Mouse (Mus musculus) CH12.LX (cell line): ENCODE data around the gene Wdr63. TPM values are rescaled to one million over a fixed set of nuclear protein-coding genes. Genes with fewer than 3 reads are reported as not detected.

Source experiments
- DNase-seq: peaks from one replicate; pipeline ENCODE4 v3.0.0-alpha.2; 2013; ENCODE audit errors: extremely low read depth
- H3K27ac ChIP-seq: 2 replicates; pipeline ENCODE4 v1.5.1; 2012; ENCODE audit warnings: low read depth, mild to moderate bottlenecking, control low read depth, moderate library complexity; ENCODE audit not compliant: insufficient read depth
- H3K27me3 ChIP-seq: replicated peaks from 2 replicates; pipeline ENCODE3; 2012; ENCODE audit warnings: inconsistent platforms
- H3K36me3 ChIP-seq, 2 experiments: replicated peaks in 1 of 2; 2 replicates each; pipeline versions ENCODE3 to v1.6.1; 2012; ENCODE audit warnings: inconsistent platforms in 1 of 2, low read length in 1 of 2, mild to moderate bottlenecking in 1 of 2, mixed read lengths in 1 of 2, moderate library complexity in 1 of 2; ENCODE audit not compliant: control insufficient read depth in 1 of 2, insufficient read depth in 1 of 2
- H3K4me1 ChIP-seq, 2 experiments: 2 replicates each; pipeline ENCODE4 v1.6.1; 2012; ENCODE audit warnings: inconsistent platforms in 1 of 2, moderate library complexity in 1 of 2; ENCODE audit not compliant: insufficient read depth in 2 of 2, control insufficient read depth in 1 of 2
- H3K4me2 ChIP-seq: 2 replicates; pipeline ENCODE4 v1.6.1; 2012; ENCODE audit warnings: low read depth, mild to moderate bottlenecking, control low read depth; ENCODE audit not compliant: poor library complexity, insufficient read depth, severe bottlenecking
- H3K4me3 ChIP-seq, 3 experiments: fragments of 150-350 bp in 1 of 3; sonication (generic) in 1 of 3; replicated peaks in 1 of 3; 2 replicates each; pipeline versions ENCODE3 to v1.5.1; 2011 to 2012; ENCODE audit warnings: low read depth in 2 of 3, low read length in 2 of 3, mild to moderate bottlenecking in 2 of 3, moderate library complexity in 2 of 3, control low read depth in 1 of 3, improper control_type of control experiment in 1 of 3, inconsistent platforms in 1 of 3, mixed read lengths in 1 of 3; ENCODE audit not compliant: poor library complexity in 1 of 3
- H3K79me2 ChIP-seq: replicated peaks from 2 replicates; pipeline ENCODE4 v1.6.1; 2012; ENCODE audit warnings: mild to moderate bottlenecking, moderate library complexity; ENCODE audit not compliant: control insufficient read depth, poor library complexity, insufficient read depth, severe bottlenecking; ENCODE audit errors: extremely low read depth
- H3K9ac ChIP-seq: 2 replicates; pipeline ENCODE4 v1.6.1; 2012; ENCODE audit warnings: low read depth, mild to moderate bottlenecking, control low read depth, moderate library complexity; ENCODE audit not compliant: insufficient read depth
- H3K9me3 ChIP-seq: replicated peaks from 2 replicates; pipeline ENCODE3; 2012; ENCODE audit warnings: low read length, inconsistent platforms, mixed read lengths
- BHLHE40 ChIP-seq: IDR thresholded peaks from 2 replicates; pipeline ENCODE4 v1.6.1; 2011; ENCODE audit warnings: mild to moderate bottlenecking, low read depth, low read length, improper control_type of control experiment
- CHD1 ChIP-seq: IDR thresholded peaks from 2 replicates; pipeline ENCODE4 v1.6.1; 2012; ENCODE audit warnings: low read depth, low read length, improper control_type of control experiment, inconsistent platforms
- CHD2 ChIP-seq: IDR thresholded peaks from 2 replicates; pipeline ENCODE4 v1.6.1; 2011; ENCODE audit warnings: low read length, improper control_type of control experiment
- CTCF ChIP-seq, 2 experiments: IDR thresholded peaks in 1 of 2; conservative IDR thresholded peaks in 1 of 2; 2 replicates each; pipeline ENCODE4 v1.5.1; 2011 to 2012; ENCODE audit warnings: low read depth in 2 of 2, low read length in 2 of 2, improper control_type of control experiment in 1 of 2, inconsistent platforms in 1 of 2, mild to moderate bottlenecking in 1 of 2, moderate library complexity in 1 of 2
- ELF1 ChIP-seq: IDR thresholded peaks from 2 replicates; pipeline ENCODE4 v1.6.1; 2014; ENCODE audit warnings: low read depth, mild to moderate bottlenecking, inconsistent platforms, low read length, improper control_type of control experiment
- EP300 ChIP-seq: IDR thresholded peaks from 2 replicates; pipeline ENCODE4 v1.6.1; 2011; ENCODE audit warnings: low read length, improper control_type of control experiment
- ETS1 ChIP-seq: conservative IDR thresholded peaks from 2 replicates; pipeline ENCODE4 v1.6.1; 2012; ENCODE audit warnings: low read depth, mild to moderate bottlenecking, inconsistent platforms, low read length, improper control_type of control experiment, moderate library complexity
- GABPA ChIP-seq: IDR thresholded peaks from 2 replicates; pipeline ENCODE4 v1.6.1; 2012; ENCODE audit warnings: low read depth, low read length, improper control_type of control experiment, inconsistent platforms; ENCODE audit not compliant: insufficient replicate concordance
- HCFC1 ChIP-seq: IDR thresholded peaks from 2 replicates; pipeline ENCODE4 v1.6.1; 2012; ENCODE audit warnings: low read depth, mild to moderate bottlenecking, inconsistent platforms, low read length, improper control_type of control experiment
- IRF4 ChIP-seq: IDR thresholded peaks from 2 replicates; pipeline ENCODE4 v1.6.1; 2014; ENCODE audit warnings: low read depth, mild to moderate bottlenecking, inconsistent platforms, low read length, improper control_type of control experiment
- JUN ChIP-seq: IDR thresholded peaks from 2 replicates; pipeline ENCODE4 v1.6.1; 2011; ENCODE audit warnings: low read depth, mild to moderate bottlenecking, low read length, improper control_type of control experiment, moderate library complexity; ENCODE audit not compliant: insufficient read depth
- JUND ChIP-seq: conservative IDR thresholded peaks from 2 replicates; pipeline ENCODE4 v1.6.1; 2011; ENCODE audit warnings: low read depth, low read length, improper control_type of control experiment
- KAT2A ChIP-seq: IDR thresholded peaks from 2 replicates; pipeline ENCODE4 v1.6.1; 2012; ENCODE audit warnings: low read length, improper control_type of control experiment, inconsistent platforms; ENCODE audit not compliant: insufficient replicate concordance
- MAFK ChIP-seq: IDR thresholded peaks from 2 replicates; pipeline ENCODE4 v1.6.1; 2011; ENCODE audit warnings: low read length, improper control_type of control experiment; ENCODE audit not compliant: insufficient replicate concordance
- MAZ ChIP-seq: IDR thresholded peaks from 2 replicates; pipeline ENCODE4 v1.6.1; 2012; ENCODE audit warnings: low read depth, mild to moderate bottlenecking, inconsistent platforms, low read length, improper control_type of control experiment, moderate library complexity
- MEF2A ChIP-seq: IDR thresholded peaks from 2 replicates; pipeline ENCODE4 v1.6.1; 2014; ENCODE audit warnings: low read depth, mild to moderate bottlenecking, inconsistent platforms, low read length, improper control_type of control experiment, borderline replicate concordance
- MXI1 ChIP-seq: IDR thresholded peaks from 2 replicates; pipeline ENCODE4 v1.6.1; 2011; ENCODE audit warnings: mild to moderate bottlenecking, low read depth, low read length, improper control_type of control experiment
- MYC ChIP-seq: IDR thresholded peaks from 2 replicates; pipeline ENCODE4 v1.6.1; 2011; ENCODE audit warnings: low read depth, mild to moderate bottlenecking, improper control_type of control experiment, low read length
- NELFE ChIP-seq: IDR thresholded peaks from 2 replicates; pipeline ENCODE4 v1.6.1; 2011; ENCODE audit warnings: low read depth, low read length, improper control_type of control experiment
- NRF1 ChIP-seq: IDR thresholded peaks from 2 replicates; pipeline ENCODE4 v1.6.1; 2014; ENCODE audit warnings: low read depth, mild to moderate bottlenecking, inconsistent platforms, low read length, improper control_type of control experiment, moderate library complexity
- PAX5 ChIP-seq: IDR thresholded peaks from 2 replicates; pipeline ENCODE4 v1.6.1; 2012; ENCODE audit warnings: low read length, inconsistent platforms, mixed read lengths
- POLR2A ChIP-seq: IDR thresholded peaks from 2 replicates; pipeline ENCODE4 v1.6.1; 2011; ENCODE audit warnings: low read depth, mild to moderate bottlenecking, improper control_type of control experiment, low read length
- POLR2AphosphoS2 ChIP-seq: IDR thresholded peaks from 2 replicates; pipeline ENCODE4 v1.6.1; 2011; ENCODE audit warnings: low read depth, low read length, improper control_type of control experiment
- RAD21 ChIP-seq: IDR thresholded peaks from 2 replicates; pipeline ENCODE4 v1.6.1; 2011; ENCODE audit warnings: low read depth, mild to moderate bottlenecking, low read length, improper control_type of control experiment, moderate library complexity
- SIN3A ChIP-seq: IDR thresholded peaks from 2 replicates; pipeline ENCODE4 v1.6.1; 2012; ENCODE audit warnings: low read length, improper control_type of control experiment, inconsistent platforms
- SMC3 ChIP-seq: IDR thresholded peaks from 2 replicates; pipeline ENCODE4 v1.6.1; 2011; ENCODE audit warnings: low read depth, low read length, improper control_type of control experiment
- TBP ChIP-seq: conservative IDR thresholded peaks from 2 replicates; pipeline ENCODE4 v1.6.1; 2011; ENCODE audit warnings: low read depth, low read length, improper control_type of control experiment
- TCF12 ChIP-seq: IDR thresholded peaks from 2 replicates; pipeline ENCODE4 v1.6.1; 2014; ENCODE audit warnings: low read depth, mild to moderate bottlenecking, inconsistent platforms, low read length, improper control_type of control experiment
- UBTF ChIP-seq: IDR thresholded peaks from 2 replicates; pipeline ENCODE4 v1.6.1; 2012; ENCODE audit warnings: low read depth, mild to moderate bottlenecking, inconsistent platforms, low read length, improper control_type of control experiment, moderate library complexity
- USF1 ChIP-seq: IDR thresholded peaks from 2 replicates; pipeline ENCODE4 v1.6.1; 2014; ENCODE audit warnings: low read depth, mild to moderate bottlenecking, inconsistent platforms, low read length, improper control_type of control experiment
- USF2 ChIP-seq: conservative IDR thresholded peaks from 2 replicates; pipeline ENCODE4 v1.6.1; 2011; ENCODE audit warnings: low read depth, low read length, improper control_type of control experiment
- ZC3H11A ChIP-seq: IDR thresholded peaks from 2 replicates; pipeline ENCODE4 v1.6.1; 2012; ENCODE audit warnings: low read depth, mild to moderate bottlenecking, inconsistent platforms, low read length, improper control_type of control experiment
- ZKSCAN1 ChIP-seq: IDR thresholded peaks from 2 replicates; pipeline ENCODE4 v1.6.1; 2012; ENCODE audit warnings: low read depth, inconsistent platforms, low read length, improper control_type of control experiment, borderline replicate concordance
- ZMIZ1 ChIP-seq: IDR thresholded peaks from 2 replicates; pipeline ENCODE4 v1.6.1; 2012; ENCODE audit warnings: low read depth, mild to moderate bottlenecking, inconsistent platforms, low read length, improper control_type of control experiment
- ZNF384 ChIP-seq: IDR thresholded peaks from 2 replicates; pipeline ENCODE4 v1.6.1; 2012; ENCODE audit warnings: low read depth, low read length, improper control_type of control experiment, inconsistent platforms
- dilution Hi-C: fragments of 300-500 bp; cut with MboI; formaldehyde crosslinking; loops from 2 replicates; pipeline ENCODE4 v1.14.3; 2020; ENCODE audit warnings: low sequenced_read_pairs; ENCODE audit not compliant: extremely low pct_unique_long_range_greater_than_20kb, extremely low pct_ligation_motif_present
- in situ Hi-C: fragments of 300-500 bp; cut with MboI; formaldehyde crosslinking; loops from 3 replicates; pipeline ENCODE4 v1.14.3; 2019; ENCODE audit warnings: low sequenced_read_pairs, low pct_ligation_motif_present, low pct_unique_long_range_greater_than_20kb, mixed read lengths
- polyA plus RNA-seq: library from polyadenylated mRNA; unstranded; fragments of >175 nt; gene quantifications from 2 replicates; pipeline ENCODE4 v1.2.1, GENCODE M21; 2012; ENCODE audit warnings: low read depth; ENCODE audit not compliant: insufficient read length
- total RNA-seq, 2 experiments: library from RNA; depleted of rRNA; stranded (reverse); fragments of 300-350 nt in 1 of 2; fragments of >200 nt in 1 of 2; gene quantifications; 2 replicates each; pipeline ENCODE4 v1.2.3; 2012 to 2014

Wdr63 gene
- total and polyA plus RNA-seq, 3 experiments = not detected

DNA sequence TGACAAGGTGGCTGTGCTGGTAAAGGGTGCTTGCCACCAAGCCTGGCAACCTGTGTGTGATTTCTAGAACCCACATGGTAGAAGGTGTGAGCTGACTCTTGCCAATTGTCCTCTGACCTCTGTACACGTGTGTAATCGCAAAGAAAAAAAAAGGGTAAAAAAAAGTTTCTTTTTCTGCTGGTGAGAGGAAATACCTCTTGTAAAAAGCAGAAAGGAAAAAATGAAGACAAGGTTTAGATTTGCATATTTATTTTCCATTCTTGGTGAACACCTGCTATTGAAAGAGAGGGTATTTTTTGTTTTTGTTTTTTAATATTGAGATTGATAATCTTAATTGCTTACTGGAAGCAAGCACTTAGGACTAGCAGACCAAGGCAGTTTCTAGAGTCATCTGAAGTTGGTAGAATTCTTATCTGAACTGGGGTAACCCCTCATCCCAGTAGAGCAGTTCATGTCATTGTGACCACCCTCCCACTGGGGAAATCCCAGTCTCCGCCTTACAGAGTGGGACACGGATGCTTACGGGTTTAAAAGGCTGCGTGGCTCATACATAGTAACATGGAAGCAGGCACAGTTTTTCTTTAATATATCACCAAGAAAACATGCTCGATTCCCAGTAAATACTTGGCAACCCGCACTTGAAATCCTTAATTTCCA lies 15.0 kb upstream of the Wdr63 start (continued):
- 0 out of 2 replicates have a peak, but pooled peaks have one; percentile 34 for TF ChIP-seq NELFE
- no peak for TF ChIP-seq ZMIZ1
- peak; percentile 96 for TF ChIP-seq TCF12
- peak; percentile 78 for TF ChIP-seq TBP
- no peak for TF ChIP-seq PAX5
- TF ChIP-seq MAZ = peak; percentile 87; the same call in 1 of the 2 replicates
- peak; percentile 93 for TF ChIP-seq MEF2A
- no peak for TF ChIP-seq GABPA
- TF ChIP-seq MAFK = peak; percentile 72; the same call in 1 of the 2 replicates
- TF ChIP-seq, all 38 proteins: peak for 26

DNA sequence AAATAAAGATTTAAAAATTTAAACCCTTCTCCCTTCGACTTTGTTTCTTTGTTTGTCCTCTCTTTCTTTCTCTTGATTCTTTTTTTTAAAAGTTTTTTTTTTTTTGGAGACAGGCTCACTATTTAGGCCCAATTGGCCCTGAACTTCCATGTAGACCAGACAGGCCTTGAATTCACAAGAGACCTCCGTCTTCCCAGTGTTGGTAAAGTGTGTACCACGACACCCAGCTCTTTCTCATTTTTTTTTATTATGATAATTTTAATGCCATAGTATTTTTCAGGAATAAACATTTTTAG lies 14.1 kb upstream of the Wdr63 start:
- dilution Hi-C loops (no loop called here), in situ Hi-C loops (no loop called here)
- Histone ChIP-seq H3K4me3 (peak overlapping the region; percentile 50 to 65 (median 53)), H3K9ac (peak overlapping the region; percentile 90), H3K27ac (no peak overlapping the region), H3K9me3 (no peaks in the 10 kb centered on the region), H3K79me2 (no peaks in the 10 kb centered on the region), H3K4me1 (peaks cover 18 to 61% of the 10 kb centered on the region in 2 experiments), H3K4me2 (peak overlapping the region; percentile 62), H3K27me3 (no peaks in the 10 kb centered on the region), H3K36me3 (no peaks in the 10 kb centered on the region)
- DNase-seq = peak; percentile 20
- TF ChIP-seq GABPA (no peak), JUND (0 out of 2 replicates have a peak, but pooled peaks have one; percentile 21), CTCF (conservative IDR thresholded peaks at IDR 0.05 in 1 of 2, IDR thresholded peaks at IDR 0.05 in 1 of 2; ENCODE audit: low read depth in 2 of 2, low read length in 2 of 2) (no peak), USF2 (no peak), ZC3H11A (no peak), EP300 (peak; percentile 73), TBP (no peak), MYC (0 out of 2 replicates have a peak, but pooled peaks have one; percentile 11), JUN (no peak), IRF4 (no peak), NELFE (no peak), UBTF (no peak), POLR2A (no peak), RAD21 (no peak), ZMIZ1 (no peak), CHD1 (peak; percentile 62; the same call in 1 of the 2 replicates), BHLHE40 (0 out of 2 replicates have a peak, but pooled peaks have one; percentile 22), MAZ (peak; percentile 58; the same call in 1 of the 2 replicates), ELF1 (0 out of 2 replicates have a peak, but pooled peaks have one; percentile 21), USF1 (no peak), KAT2A (no peak), PAX5 (no peak), NRF1 (no peak), ZNF384 (peak; percentile 82), MAFK (no peak), MEF2A (no peak), POLR2AphosphoS2 (no peak), SIN3A (peak; percentile 15; the same call in 1 of the 2 replicates), HCFC1 (peak; percentile 50; the same call in 1 of the 2 replicates), MXI1 (no peak), ZKSCAN1 (no peak), CHD2 (0 out of 2 replicates have a peak, but pooled peaks have one; percentile 52), ETS1 (no peak; the same call in 1 of the 2 replicates), SMC3 (no peak), TCF12 (no peak)
